Mouse (Mus musculus) liver, embryonic 11.5 days (tissue): ENCODE results near the gene Tnk1. TPM values are rescaled to one million over a fixed set of nuclear protein-coding genes. Genes with fewer than 3 reads are reported as not detected.
A peak's percentile ranks its signal among the peaks of the same experiment; 100 is the strongest.
"Not testable (repeated sequence)": the region's sequence is repeated elsewhere in the genome, so short reads cannot be mapped to it uniquely, and the experiment has no call there.

Experiments used
- ATAC-seq: fragments of 200-750 bp; cut with Nextera tagmentation; replicated peaks from 2 replicates; pipeline ENCODE4 v1.8.0; 2017; ENCODE audit warnings: moderate number of reproducible peaks, mild to moderate bottlenecking, moderate TSS enrichment, moderate library complexity; ENCODE audit not compliant: low FRiP score
- DNase-seq: peaks from one replicate; pipeline ENCODE4 v3.0.0-alpha.2; 2017; ENCODE audit warnings: low spot score
- H3K27ac ChIP-seq: fragments of 300-500 bp; sonication (generic); 2 replicates; pipeline ENCODE4 v1.5.1; 2014; ENCODE audit warnings: mild to moderate bottlenecking, low read depth, low read length, control low read depth
- H3K27me3 ChIP-seq: fragments of 300-500 bp; sonication (generic); replicated peaks from 2 replicates; pipeline ENCODE4 v1.6.1; 2014; ENCODE audit warnings: low read length, mixed read lengths; ENCODE audit not compliant: control insufficient read depth, insufficient read depth
- H3K36me3 ChIP-seq: fragments of 300-500 bp; sonication (generic); 2 replicates; pipeline ENCODE4 v1.6.1; 2014; ENCODE audit warnings: mild to moderate bottlenecking, low read length, moderate library complexity, mixed read lengths; ENCODE audit not compliant: control insufficient read depth, insufficient read depth
- H3K4me1 ChIP-seq: fragments of 300-500 bp; sonication (generic); replicated peaks from 2 replicates; pipeline ENCODE4 v1.6.1; 2014; ENCODE audit warnings: low read length, mixed read lengths; ENCODE audit not compliant: control insufficient read depth, insufficient read depth
- H3K4me2 ChIP-seq: fragments of 300-500 bp; sonication (generic); 2 replicates; pipeline ENCODE4 v1.6.1; 2014; ENCODE audit warnings: mild to moderate bottlenecking, control low read depth, moderate library complexity
- H3K4me3 ChIP-seq: fragments of 300-500 bp; sonication (generic); 2 replicates; pipeline ENCODE4 v1.5.1; 2014; ENCODE audit warnings: low read depth, low read length, control low read depth
- H3K9ac ChIP-seq: fragments of 300-500 bp; sonication (generic); 2 replicates; pipeline ENCODE4 v1.6.1; 2014; ENCODE audit warnings: low read depth, low read length, control low read depth
- H3K9me3 ChIP-seq: fragments of 300-500 bp; sonication (generic); 2 replicates; pipeline ENCODE4 v1.6.1; 2016; ENCODE audit warnings: low read length, inconsistent platforms, mixed read lengths; ENCODE audit not compliant: control insufficient read depth
- WGBS: fragments of 180-500 bp; shearing (Covaris S2); extraction: QIAGEN DNeasy Blood & Tissue Kit; methylation state at CpG from one replicate; pipeline ENCODE4 v1.1.7; 2014; 5-methylcytosine and 5-hydroxymethylcytosine counted together
- polyA plus RNA-seq: library from polyadenylated mRNA; unstranded; fragments of >200 nt; fragmentation: Nextera tagmentation; extraction: Ambion mirVana; gene quantifications from 2 replicates; pipeline ENCODE4 v1.2.1, GENCODE M21; 2014

Tnk1 gene
- polyA plus RNA-seq, 1 experiment from 2014 or later: 0.62 TPM

DNA sequence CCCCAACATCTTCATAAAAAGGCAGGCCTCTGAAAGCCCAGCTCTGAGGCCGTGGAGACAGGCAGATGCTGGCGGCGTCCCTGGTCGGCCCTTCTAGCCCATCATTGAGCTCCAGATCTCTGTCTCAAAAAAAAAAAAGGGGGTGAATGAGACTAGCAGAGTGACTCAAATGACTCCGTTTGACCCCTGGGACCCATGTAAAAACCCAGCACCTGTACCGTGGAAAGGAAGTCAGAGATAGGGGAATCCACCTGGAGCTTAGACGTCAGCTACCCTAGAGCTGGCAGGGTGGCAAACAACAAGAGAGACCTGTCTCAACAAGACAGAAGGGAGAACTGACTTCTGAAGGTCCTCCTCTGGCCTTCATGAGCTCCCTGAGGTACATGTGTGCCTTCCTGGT lies 13.3 kb upstream of the Tnk1 start:
- WGBS: 84% methylated on average over 7 of the region's 7 CpGs
- no peak overlapping the region for H3K4me3 ChIP-seq
- ATAC-seq (no peak), DNase-seq (no peak)
- no peak overlapping the region for H3K4me2 ChIP-seq
- H3K9ac ChIP-seq: no peak overlapping the region
- no peaks in the 10 kb centered on the region for H3K27me3 ChIP-seq
- H3K9me3 ChIP-seq: no peaks in the 10 kb centered on the region
- H3K27ac ChIP-seq: no peak overlapping the region
- H3K4me1 ChIP-seq: peaks cover 11% of the 10 kb centered on the region
- H3K36me3 ChIP-seq: no peaks in the 10 kb centered on the region

DNA sequence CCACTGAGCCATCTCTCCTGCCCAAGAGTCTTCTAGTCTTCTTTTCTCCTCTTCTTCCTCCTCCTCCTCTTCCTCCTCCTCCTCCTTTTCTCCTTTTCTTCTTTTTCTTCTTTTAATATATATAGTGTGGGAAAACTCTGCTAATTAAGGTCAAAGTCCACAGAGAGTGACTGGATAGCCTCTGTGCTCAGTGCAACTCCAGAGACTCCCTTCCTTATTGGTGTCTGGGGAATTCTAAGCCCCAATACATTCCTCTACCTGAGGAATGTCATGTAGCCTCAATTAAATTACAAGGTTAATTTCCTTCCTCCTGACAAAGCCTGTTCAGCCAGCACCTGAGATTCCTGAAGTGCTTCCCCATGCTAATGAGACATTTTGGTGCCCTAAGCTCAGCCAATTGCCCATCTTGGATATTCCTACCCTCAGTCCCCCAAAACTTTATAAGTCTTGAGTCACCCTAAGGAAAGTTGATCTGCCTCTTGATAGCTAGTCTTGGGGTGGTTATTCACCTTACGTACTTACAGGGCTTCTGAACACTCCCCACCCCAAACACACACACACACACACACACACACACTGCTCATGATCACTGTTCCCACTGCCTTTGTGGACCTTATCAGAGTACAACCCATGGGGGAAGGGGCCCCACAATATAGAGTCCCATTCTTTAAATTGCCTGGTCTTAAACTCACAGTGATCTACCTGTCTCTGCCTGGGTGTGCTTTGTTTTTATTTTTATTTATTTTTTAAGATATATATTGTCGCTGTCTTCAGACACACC lies 11.9 kb upstream of the Tnk1 start:
- no peaks in the 10 kb centered on the region for H3K36me3 ChIP-seq
- ATAC-seq (peak; percentile 60; the same call in 1 of the 2 replicates), DNase-seq (no peak)
- H3K9ac ChIP-seq: no peak overlapping the region
- H3K4me1 ChIP-seq: no peaks in the 10 kb centered on the region
- WGBS: 70% methylated on average over 2 of the region's 2 CpGs
- H3K9me3 ChIP-seq: no peaks in the 10 kb centered on the region
- no peak overlapping the region for H3K4me3 ChIP-seq
- no peak overlapping the region for H3K27ac ChIP-seq
- no peaks in the 10 kb centered on the region for H3K27me3 ChIP-seq
- H3K4me2 ChIP-seq: no peak overlapping the region

DNA sequence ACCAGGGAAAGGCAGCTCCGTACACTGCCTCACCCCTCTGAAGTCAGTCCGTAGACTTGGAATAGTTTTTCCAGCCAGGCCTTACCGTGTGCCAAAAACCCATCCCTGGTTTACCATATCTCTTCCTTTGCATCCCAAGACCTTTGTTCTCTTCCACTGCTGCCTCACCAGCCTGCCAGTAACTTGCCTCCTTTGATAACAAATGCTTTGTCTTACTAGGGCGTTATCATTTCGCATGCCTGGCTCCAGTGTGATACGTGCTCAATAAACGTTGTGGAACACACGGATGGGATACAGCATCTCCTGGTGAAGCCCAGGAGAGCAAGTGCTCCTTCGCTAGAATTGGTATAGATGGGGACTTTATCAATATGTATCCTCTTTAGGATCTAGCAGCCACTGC lies 8.8 kb upstream of the Tnk1 start:
- peaks cover 15% of the 10 kb centered on the region for H3K4me1 ChIP-seq
- H3K4me2 ChIP-seq: no peak overlapping the region
- 45% methylated on average over 9 of the region's 9 CpGs for WGBS
- H3K4me3 ChIP-seq: no peak overlapping the region
- ATAC-seq: peak; percentile 60
- DNase-seq: no peak
- H3K27me3 ChIP-seq: no peaks in the 10 kb centered on the region
- H3K27ac ChIP-seq: no peak overlapping the region
- H3K9me3 ChIP-seq: no peaks in the 10 kb centered on the region
- H3K36me3 ChIP-seq: no peaks in the 10 kb centered on the region
- H3K9ac ChIP-seq: no peak overlapping the region

DNA sequence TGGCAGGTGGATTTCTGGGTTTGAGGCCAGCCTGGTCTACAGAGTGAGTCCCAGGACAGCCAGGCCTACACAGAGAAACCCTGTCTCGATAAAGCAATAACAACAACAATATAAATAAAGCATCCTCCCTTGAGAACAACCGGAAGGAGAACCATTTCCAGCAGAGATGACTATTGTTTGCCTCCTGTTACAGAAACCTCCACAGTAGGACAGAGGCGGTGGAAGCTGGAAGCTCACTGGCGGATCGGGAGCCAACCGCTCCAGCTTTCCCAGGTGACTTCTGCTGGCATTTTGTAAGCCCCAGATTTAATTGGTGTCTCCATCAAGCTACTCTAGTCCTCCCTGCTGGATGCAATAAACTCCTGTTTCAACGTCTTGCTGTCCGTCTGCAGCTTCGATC lies 7.0 kb upstream of the Tnk1 start:
- Histone ChIP-seq H3K36me3 (no peaks in the 10 kb centered on the region), H3K9me3 (no peaks in the 10 kb centered on the region), H3K4me1 (peaks cover 15% of the 10 kb centered on the region), H3K27ac (no peak overlapping the region), H3K27me3 (no peaks in the 10 kb centered on the region), H3K9ac (no peak overlapping the region), H3K4me2 (no peak overlapping the region), H3K4me3 (no peak overlapping the region)
- ATAC-seq: no peak
- WGBS: 87% methylated on average over 9 of the region's 9 CpGs
- DNase-seq: no peak

DNA sequence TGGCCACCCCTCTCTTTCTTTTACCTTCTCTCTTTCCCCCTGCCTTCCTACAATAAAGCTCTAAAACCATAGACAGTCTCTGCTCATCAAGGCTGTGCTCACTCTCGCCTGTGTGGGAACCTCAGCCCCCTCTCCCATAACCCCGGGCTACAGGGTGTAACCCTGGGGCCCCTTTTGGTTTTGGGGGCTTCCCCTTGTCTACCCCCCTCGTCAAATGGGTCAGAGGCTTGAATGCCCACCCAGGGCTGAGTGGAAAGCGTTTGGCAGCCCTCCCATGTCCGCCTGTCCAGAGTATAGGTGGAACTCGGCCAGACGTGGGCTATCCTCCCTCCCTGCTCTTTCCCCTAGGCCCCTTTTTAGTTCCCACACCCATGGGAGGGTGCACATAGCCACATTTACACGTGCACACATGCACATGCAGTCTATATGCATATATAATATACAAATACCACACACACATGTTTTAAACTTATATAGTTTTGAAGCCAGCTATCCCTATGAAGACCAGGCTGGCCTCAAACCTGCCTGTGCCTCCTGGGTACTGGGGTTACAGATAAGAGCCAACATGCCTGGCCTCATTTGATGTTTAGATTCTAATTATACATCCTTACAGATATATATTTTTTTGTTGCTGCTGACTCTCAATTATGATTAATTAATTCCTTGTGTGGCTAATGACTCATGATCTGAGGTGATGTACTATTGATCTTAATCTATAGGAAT lies 5.8 kb upstream of the Tnk1 start:
- ATAC-seq: no peak
- peak overlapping the region; percentile 33 for H3K4me2 ChIP-seq
- no peaks in the 10 kb centered on the region for H3K36me3 ChIP-seq
- H3K27me3 ChIP-seq: peaks cover 4% of the 10 kb centered on the region; the same call in 1 of the 2 replicates
- no peaks in the 10 kb centered on the region for H3K9me3 ChIP-seq
- no peak overlapping the region for H3K4me3 ChIP-seq
- peak overlapping the region; percentile 55 for H3K9ac ChIP-seq
- peaks cover 15% of the 10 kb centered on the region for H3K4me1 ChIP-seq
- 41% methylated on average over 8 of the region's 8 CpGs for WGBS
- H3K27ac ChIP-seq: peak overlapping the region; percentile 76
- no peak for DNase-seq

DNA sequence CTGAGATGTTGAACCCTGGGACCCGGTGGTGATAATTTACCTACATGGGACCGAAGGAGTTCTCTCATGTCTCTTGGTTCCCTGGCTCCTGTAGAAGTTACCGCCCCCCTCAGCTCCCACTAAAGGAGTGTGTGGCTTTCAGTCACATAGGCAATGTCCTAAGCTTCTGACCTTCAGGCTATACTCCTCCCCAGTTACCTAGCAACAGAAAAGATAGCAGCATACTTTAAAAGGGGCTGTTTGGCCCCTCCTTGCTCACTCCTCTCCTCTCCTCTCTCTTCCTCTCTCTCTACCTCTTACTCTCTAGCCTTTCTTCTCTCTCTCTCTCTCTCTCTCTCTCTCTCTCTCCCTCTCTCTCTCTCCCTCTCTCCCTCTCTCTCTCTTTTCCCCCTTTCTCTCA lies 5.2 kb upstream of the Tnk1 start:
- Histone ChIP-seq H3K4me1 (peaks cover 15% of the 10 kb centered on the region), H3K9ac (peak overlapping the region; percentile 55; the same call in 1 of the 2 replicates), H3K4me2 (peak overlapping the region; percentile 33)
- 64% methylated on average over 3 of the region's 3 CpGs for WGBS
- not testable (repeated sequence) for H3K4me3 ChIP-seq, H3K27ac ChIP-seq, H3K9me3 ChIP-seq, H3K27me3 ChIP-seq, DNase-seq, H3K36me3 ChIP-seq
- ATAC-seq: peak; percentile 54; the same call in 1 of the 2 replicates

DNA sequence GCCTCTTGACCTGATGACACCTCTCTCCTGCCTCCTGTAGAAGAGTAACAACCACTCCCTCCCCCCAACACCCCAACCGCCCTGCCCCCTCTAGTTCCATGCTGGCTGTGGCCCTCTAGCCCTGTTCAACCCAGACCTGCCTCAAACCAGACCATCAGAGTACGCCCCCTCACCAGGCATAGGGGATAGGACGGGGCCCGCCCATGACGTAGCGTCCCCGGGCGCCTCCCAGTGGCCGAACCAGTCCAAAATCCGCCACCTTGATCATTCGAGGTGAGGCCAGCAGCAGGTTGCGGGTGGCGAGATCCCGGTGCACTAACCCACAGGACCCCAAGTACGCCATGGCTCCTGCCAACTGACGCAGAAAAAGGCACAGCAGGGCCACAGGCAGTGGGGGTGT lies 3.2 kb downstream of the Tnk1 start:
- DNase-seq (peak; percentile 53), ATAC-seq (peak; percentile 45)
- Histone ChIP-seq H3K27me3 (peaks cover 23% of the 10 kb centered on the region), H3K4me1 (peaks cover 42% of the 10 kb centered on the region), H3K4me3 (no peak overlapping the region), H3K9ac (peak overlapping the region; percentile 22; the same call in 1 of the 2 replicates), H3K36me3 (peaks cover 11% of the 10 kb centered on the region), H3K9me3 (no peaks in the 10 kb centered on the region), H3K27ac (peak overlapping the region; percentile 94), H3K4me2 (peak overlapping the region; percentile 49)
- WGBS: 28% methylated on average over 16 of the region's 16 CpGs

DNA sequence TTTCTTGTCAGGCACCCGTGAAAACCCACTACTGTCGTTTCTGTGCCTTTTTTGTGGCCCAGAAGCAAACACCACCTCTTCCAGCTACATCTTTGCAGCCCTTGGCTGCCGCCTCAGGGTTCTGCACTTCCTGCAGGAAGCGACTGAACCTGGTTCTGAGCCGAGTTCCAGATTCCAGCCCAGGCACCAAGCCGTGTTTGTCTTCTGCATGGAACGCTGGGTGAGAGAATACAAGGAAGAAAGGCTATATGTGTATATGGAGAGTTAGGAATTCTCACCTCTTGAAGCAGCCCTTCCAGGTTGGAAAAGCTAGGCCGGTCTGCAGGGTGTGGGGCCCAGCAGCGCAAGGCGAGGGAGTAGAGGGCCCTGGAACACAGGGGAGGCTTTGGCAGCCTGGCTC lies 3.9 kb downstream of the Tnk1 start:
- H3K9me3 ChIP-seq: no peaks in the 10 kb centered on the region
- whole genome bisulfite sequencing: 67% methylated on average over 10 of the region's 10 CpGs
- no peak overlapping the region for H3K4me3 ChIP-seq
- H3K27ac ChIP-seq: peak overlapping the region; percentile 94
- peaks cover 13% of the 10 kb centered on the region for H3K36me3 ChIP-seq
- H3K27me3 ChIP-seq: peaks cover 19% of the 10 kb centered on the region
- ATAC-seq: no peak
- H3K4me2 ChIP-seq: peak overlapping the region; percentile 49
- no peak for DNase-seq
- H3K4me1 ChIP-seq: peaks cover 45% of the 10 kb centered on the region
- no peak overlapping the region; the same call in 1 of the 2 replicates for H3K9ac ChIP-seq
